Mouse (Mus musculus) liver, embryonic 18 days (tissue): ENCODE data around the gene Gm13287. TPM values are rescaled to one million over a fixed set of nuclear protein-coding genes. Genes with fewer than 3 reads are reported as not detected.

Experiments
- polyA plus RNA-seq: library from polyadenylated mRNA; depleted of rRNA; stranded (reverse); fragments of >200 nt; gene quantifications from 2 replicates; pipeline ENCODE4 v1.2.3, GENCODE M21; 2012; rRNA removed

Gene Gm13287
- polyA plus RNA-seq, 1 experiment, result not detected

Other genes with a start within 250 kb of the Gm13287 start
- gene Ifna15, start 245.0 kb upstream of the Gm13287 start, polyA plus RNA-seq, result not detected in 2 replicates
- not detected in 2 replicates for gene Ifna14, start 231.5 kb upstream of the Gm13287 start, polyA plus RNA-seq
- not detected in 2 replicates for gene Ifna9, start 210.9 kb upstream of the Gm13287 start, polyA plus RNA-seq
- gene Ifna12, start 199.9 kb upstream of the Gm13287 start, polyA plus RNA-seq, result not detected in 2 replicates
- not detected in 2 replicates for gene C87499, start 168.8 kb upstream of the Gm13287 start, polyA plus RNA-seq
- gene Ifna13, start 158.8 kb upstream of the Gm13287 start, polyA plus RNA-seq, result not detected in 2 replicates
- not detected in 2 replicates for gene Ifna16, start 126.3 kb upstream of the Gm13287 start, polyA plus RNA-seq
- gene Ifna2, start 119.3 kb upstream of the Gm13287 start, polyA plus RNA-seq, result not detected in 2 replicates
- not detected in 2 replicates for gene Ifnab, start 111.9 kb upstream of the Gm13287 start, polyA plus RNA-seq
- gene Gm26566, start 81.4 kb upstream of the Gm13287 start, polyA plus RNA-seq, result 0.03 and 0.05 TPM in 2 replicates
- 9.8 and 10.8 TPM in 2 replicates for gene Klhl9, start 80.8 kb upstream of the Gm13287 start, polyA plus RNA-seq
- gene Gm13271, start 48.4 kb upstream of the Gm13287 start, polyA plus RNA-seq, result not detected in 2 replicates
- gene Gm13283, start 43.1 kb upstream of the Gm13287 start, polyA plus RNA-seq, result 0.04 TPM in 1 of 2 replicates, not detected in the other
- not detected in 2 replicates for gene Gm13290, start 29.4 kb upstream of the Gm13287 start, polyA plus RNA-seq
- not detected in 2 replicates for gene Gm13289, start 26.3 kb upstream of the Gm13287 start, polyA plus RNA-seq
- not detected in 2 replicates for gene Gm13272, start 23.4 kb upstream of the Gm13287 start, polyA plus RNA-seq
- 0.02 and 0.04 TPM in 2 replicates for gene Ifnz, start 21.1 kb upstream of the Gm13287 start, polyA plus RNA-seq
- gene Gm13276, start 17.5 kb upstream of the Gm13287 start, polyA plus RNA-seq, result not detected in 2 replicates
- not detected in 2 replicates for gene Gm13277, start 14.6 kb upstream of the Gm13287 start, polyA plus RNA-seq
- not detected in 2 replicates for gene Gm13278, start 11.7 kb upstream of the Gm13287 start, polyA plus RNA-seq
- not detected in 2 replicates for gene Gm13275, start 8.8 kb upstream of the Gm13287 start, polyA plus RNA-seq
- not detected in 2 replicates for gene Gm13279, start 5.9 kb upstream of the Gm13287 start, polyA plus RNA-seq
- gene Gm13285, start 3.6 kb upstream of the Gm13287 start, polyA plus RNA-seq, result not detected in 2 replicates
- gene Gm13288, start 2.3 kb downstream of the Gm13287 start, polyA plus RNA-seq, result 0.02 TPM in 1 of 2 replicates, not detected in the other
- not detected in 2 replicates for gene Ifna7, start 13.0 kb downstream of the Gm13287 start, polyA plus RNA-seq
- not detected in 2 replicates for gene Ifna11, start 16.7 kb downstream of the Gm13287 start, polyA plus RNA-seq
- gene Ifna6, start 24.2 kb downstream of the Gm13287 start, polyA plus RNA-seq, result not detected in 2 replicates
- gene Ifna5, start 32.3 kb downstream of the Gm13287 start, polyA plus RNA-seq, result not detected in 2 replicates
- gene Ifna4, start 38.6 kb downstream of the Gm13287 start, polyA plus RNA-seq, result not detected in 2 replicates
- gene Ifna1, start 46.8 kb downstream of the Gm13287 start, polyA plus RNA-seq, result not detected in 2 replicates
- gene Ifne, start 76.9 kb downstream of the Gm13287 start, polyA plus RNA-seq, result not detected in 2 replicates